10 mouse cellular contexts compared by ENCODE assay signal in the genomic region with DNA sequence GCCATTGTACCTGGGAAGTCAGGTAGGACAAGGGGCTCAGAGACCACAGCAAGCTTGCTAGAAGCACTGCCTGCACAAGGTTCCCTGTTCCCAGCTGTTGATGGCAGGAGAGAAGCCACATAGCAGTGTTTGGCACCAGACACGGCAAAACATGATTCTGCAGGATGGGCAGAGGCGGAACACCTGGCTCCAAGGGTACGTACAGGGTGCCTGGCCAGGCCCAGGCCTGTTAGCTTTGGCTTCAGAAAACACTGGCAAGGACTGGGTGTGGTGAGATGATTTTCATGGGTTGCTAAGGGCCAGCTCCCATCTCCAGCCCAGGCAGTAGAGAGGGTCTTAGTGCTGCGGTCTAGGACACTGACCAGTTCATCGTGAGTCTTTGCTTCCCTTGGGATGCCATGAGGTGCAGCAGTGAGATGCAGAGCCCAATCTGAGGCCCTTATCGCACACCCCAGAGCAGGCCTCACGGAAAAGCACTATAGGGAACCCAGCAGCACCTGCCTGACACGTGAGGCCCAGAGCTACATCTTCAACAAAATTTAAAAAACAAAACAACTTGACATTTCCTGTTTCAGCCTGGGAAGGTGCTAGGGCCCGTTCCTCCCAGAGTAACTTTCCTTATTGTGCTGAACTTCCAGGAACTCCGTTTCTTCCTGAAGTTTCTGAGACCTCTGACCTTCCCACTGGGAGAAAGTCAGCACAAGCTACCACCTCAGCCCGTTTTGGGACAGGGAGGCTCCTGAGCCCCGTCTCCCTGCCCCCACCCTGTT. TPM values are rescaled to one million over a fixed set of nuclear protein-coding genes. Genes with fewer than 3 reads are reported as not detected.
A peak's percentile ranks its signal among the peaks of the same experiment; 100 is the strongest.
DNase-seq lines count a peak whose midpoint lies in the region; ATAC-seq and TF ChIP-seq lines count a peak whose summit lies in the region.
"Had no signal": no experiment of that assay in that cellular context is flagged by ENCODE, and none has a peak within 500 bp of the region (broad histone marks: within the 10 kb centered on the region; RNA-seq: fewer than 3 reads in every experiment).

No protein-coding gene starts in this region.

- peaks cover 10% of the 10 kb centered on the region for H3K9me3 ChIP-seq in forebrain, embryonic 10.5 days
- no peaks in the 10 kb centered on the region; the same call in 1 of the 2 replicates for H3K9me3 ChIP-seq in forebrain, embryonic 11.5 days (ENCODE audit: control insufficient read depth, low read length)
- no peaks in the 10 kb centered on the region for H3K9me3 ChIP-seq in embryonic facial prominence, embryonic 15.5 days (replicated peaks)
- no peaks in the 10 kb centered on the region for H3K9me3 ChIP-seq in liver, postnatal 0 days (ENCODE audit: low read length)

- ATAC-seq in forebrain, embryonic 11.5 days (replicated peaks; ENCODE audit: low FRiP score) = no peak
- no peak for ATAC-seq in embryonic facial prominence, embryonic 15.5 days (ENCODE audit: insufficient number of reproducible peaks, low FRiP score, low TSS enrichment, low read depth)
- no peak for ATAC-seq in liver, postnatal 0 days

- H3K36me3 ChIP-seq in forebrain, embryonic 10.5 days (replicated peaks) = peaks cover 68% of the 10 kb centered on the region
- H3K36me3 ChIP-seq in forebrain, embryonic 11.5 days (ENCODE audit: control insufficient read depth, insufficient read depth, low read length) = no peaks in the 10 kb centered on the region; the same call in 1 of the 2 replicates
- H3K36me3 ChIP-seq in embryonic facial prominence, embryonic 15.5 days = peaks cover 40% of the 10 kb centered on the region
- peaks cover 15% of the 10 kb centered on the region for H3K36me3 ChIP-seq in liver, postnatal 0 days (replicated peaks; ENCODE audit: insufficient read depth, low read length)

- TF ChIP-seq POLR2A in lung, adult 2 months (IDR thresholded peaks at IDR 0.05; ENCODE audit: borderline replicate concordance, extremely low read depth, low read depth, low read length) = no peak

- H3K27ac ChIP-seq in forebrain, embryonic 10.5 days = peak overlapping the region; percentile 71
- H3K27ac ChIP-seq in forebrain, embryonic 11.5 days (ENCODE audit: low read depth, low read length) = no peak overlapping the region
- peak overlapping the region; percentile 66; the same call in 1 of the 2 replicates for H3K27ac ChIP-seq in embryonic facial prominence, embryonic 15.5 days (replicated peaks)
- peak overlapping the region; percentile 98 for H3K27ac ChIP-seq in liver, postnatal 0 days (ENCODE audit: low read depth)

- peaks cover 52% of the 10 kb centered on the region for H3K4me1 ChIP-seq in forebrain, embryonic 10.5 days
- peaks cover 7% of the 10 kb centered on the region; the same call in 1 of the 2 replicates for H3K4me1 ChIP-seq in forebrain, embryonic 11.5 days (replicated peaks; ENCODE audit: control insufficient read depth, insufficient read depth, low read length)
- H3K4me1 ChIP-seq in lung, adult 2 months (ENCODE audit: control insufficient read depth, insufficient read depth, low read length) = peaks cover 12% of the 10 kb centered on the region; the same call in 1 of the 2 replicates
- peaks cover 29% of the 10 kb centered on the region for H3K4me1 ChIP-seq in embryonic facial prominence, embryonic 15.5 days
- H3K4me1 ChIP-seq in liver, postnatal 0 days (ENCODE audit: insufficient read depth) = peaks cover 49% of the 10 kb centered on the region

- TF ChIP-seq EP300 in liver, postnatal 0 days (IDR thresholded peaks at IDR 0.05; ENCODE audit: low read depth) = no peak

- H3K9ac ChIP-seq in forebrain, embryonic 11.5 days (ENCODE audit: low read length) = no peak overlapping the region
- H3K9ac ChIP-seq in embryonic facial prominence, embryonic 15.5 days = no peak overlapping the region
- H3K9ac ChIP-seq in liver, postnatal 0 days (replicated peaks) = peak overlapping the region; percentile 31

- no peak for DNase-seq in forebrain, embryonic 10.5 days (ENCODE audit: extremely low spot score, low spot score)
- no peak for DNase-seq in forebrain, embryonic 11.5 days (ENCODE audit: low spot score)
- peak; percentile 30 for DNase-seq in lung, adult 2 months
- DNase-seq in lung, postnatal 10 days = no peak
- no peak for DNase-seq in liver, postnatal 0 days
- no peak for DNase-seq in ovary, postnatal 36 days (ENCODE audit: low spot score)
- DNase-seq in cerebellum, postnatal 10 days = no peak

- no peaks in the 10 kb centered on the region for H3K27me3 ChIP-seq in forebrain, embryonic 10.5 days (ENCODE audit: poor library complexity, severe bottlenecking)
- no peaks in the 10 kb centered on the region for H3K27me3 ChIP-seq in forebrain, embryonic 11.5 days (ENCODE audit: control insufficient read depth, insufficient read depth, low read length)
- H3K27me3 ChIP-seq in embryonic facial prominence, embryonic 15.5 days = no peaks in the 10 kb centered on the region
- no peaks in the 10 kb centered on the region for H3K27me3 ChIP-seq in liver, postnatal 0 days (ENCODE audit: insufficient read depth, low read length)

- WGBS in forebrain, embryonic 10.5 days = 66% methylated on average over 12 of the region's 12 CpGs
- WGBS in forebrain, embryonic 11.5 days = 65% methylated on average over 12 of the region's 12 CpGs
- 49% methylated on average over 12 of the region's 12 CpGs for WGBS in lung, adult 2 months
- 53% methylated on average over 12 of the region's 12 CpGs for WGBS in embryonic facial prominence, embryonic 15.5 days
- WGBS in liver, postnatal 0 days (ENCODE audit: insufficient replicate concordance) = 37% methylated on average over 12 of the region's 12 CpGs

- H3K4me2 ChIP-seq in forebrain, embryonic 11.5 days (ENCODE audit: low read depth, low read length, severe bottlenecking) = no peak overlapping the region
- H3K4me2 ChIP-seq in embryonic facial prominence, embryonic 15.5 days (replicated peaks) = no peak overlapping the region; the same call in 1 of the 2 replicates
- peak overlapping the region; percentile 45 for H3K4me2 ChIP-seq in liver, postnatal 0 days (ENCODE audit: low read depth, low read length)

- no peak for TF ChIP-seq CTCF in lung, adult 2 months (IDR thresholded peaks at IDR 0.05; ENCODE audit: insufficient read depth, low read length)
- TF ChIP-seq CTCF in liver, postnatal 0 days (IDR thresholded peaks at IDR 0.05; ENCODE audit: low read depth) = no peak

- H3K4me3 ChIP-seq in forebrain, embryonic 10.5 days = no peak overlapping the region
- no peak overlapping the region for H3K4me3 ChIP-seq in forebrain, embryonic 11.5 days (ENCODE audit: low read depth, low read length)
- no peak overlapping the region for H3K4me3 ChIP-seq in lung, adult 2 months (replicated peaks; ENCODE audit: extremely low read depth, low read depth, low read length)
- H3K4me3 ChIP-seq in embryonic facial prominence, embryonic 15.5 days (replicated peaks) = no peak overlapping the region
- no peak overlapping the region for H3K4me3 ChIP-seq in liver, postnatal 0 days (ENCODE audit: low read depth, low read length)

RNA-seq across cellular contexts. Expression of a gene that starts 1.5 kb away (rescaled TPM):
- polyA plus RNA-seq in forebrain, embryonic 10.5 days (2016; fragmentation: Nextera tagmentation; extraction: Ambion mirVana) = 140 and 154 TPM in 2 replicates
- polyA plus RNA-seq in forebrain, embryonic 11.5 days (2014; fragmentation: Nextera tagmentation; extraction: Ambion mirVana) = 125 and 152 TPM in 2 replicates
- polyA plus RNA-seq in lung, adult 2 months (2012; rRNA removed) = 815 and 1,134 TPM in 2 replicates
- polyA plus RNA-seq in embryonic facial prominence, embryonic 15.5 days (2015; fragmentation: Nextera tagmentation; extraction: Ambion mirVana) = 442 and 474 TPM in 2 replicates
- polyA plus RNA-seq in liver, postnatal 0 days (2015; fragmentation: Nextera tagmentation; extraction: Ambion mirVana) = 20,006 and 20,209 TPM in 2 replicates

RNA-seq across cellular contexts. Expression of a gene that starts 8.0 kb away (rescaled TPM):
- 2.3 TPM in 2 replicates for polyA plus RNA-seq in forebrain, embryonic 10.5 days (2016; fragmentation: Nextera tagmentation; extraction: Ambion mirVana)
- polyA plus RNA-seq in forebrain, embryonic 11.5 days (2014; fragmentation: Nextera tagmentation; extraction: Ambion mirVana) = 1.00 and 2.0 TPM in 2 replicates
- polyA plus RNA-seq in lung, adult 2 months (2012; rRNA removed) = 25.9 and 29.2 TPM in 2 replicates
- polyA plus RNA-seq in embryonic facial prominence, embryonic 15.5 days (2015; fragmentation: Nextera tagmentation; extraction: Ambion mirVana) = 38.9 and 45.8 TPM in 2 replicates
- 5,234 and 5,457 TPM in 2 replicates for polyA plus RNA-seq in liver, postnatal 0 days (2015; fragmentation: Nextera tagmentation; extraction: Ambion mirVana)

RNA-seq across cellular contexts. Expression of a gene that starts 14.8 kb away (rescaled TPM):
- polyA plus RNA-seq in forebrain, embryonic 10.5 days (2016; fragmentation: Nextera tagmentation; extraction: Ambion mirVana) = 187 and 205 TPM in 2 replicates
- 160 and 171 TPM in 2 replicates for polyA plus RNA-seq in forebrain, embryonic 11.5 days (2014; fragmentation: Nextera tagmentation; extraction: Ambion mirVana)
- 46.0 and 51.3 TPM in 2 replicates for polyA plus RNA-seq in lung, adult 2 months (2012; rRNA removed)
- polyA plus RNA-seq in embryonic facial prominence, embryonic 15.5 days (2015; fragmentation: Nextera tagmentation; extraction: Ambion mirVana) = 146 and 148 TPM in 2 replicates
- 81.5 and 83.6 TPM in 2 replicates for polyA plus RNA-seq in liver, postnatal 0 days (2015; fragmentation: Nextera tagmentation; extraction: Ambion mirVana)

RNA-seq across cellular contexts. Expression of a gene that starts 19.2 kb away (rescaled TPM):
- polyA plus RNA-seq in forebrain, embryonic 10.5 days (2016; fragmentation: Nextera tagmentation; extraction: Ambion mirVana) = not detected in 2 replicates
- not detected in 2 replicates for polyA plus RNA-seq in forebrain, embryonic 11.5 days (2014; fragmentation: Nextera tagmentation; extraction: Ambion mirVana)
- polyA plus RNA-seq in lung, adult 2 months (2012; rRNA removed) = 1.1 and 1.4 TPM in 2 replicates
- 0.16 TPM in 1 of 2 replicates, not detected in the other for polyA plus RNA-seq in embryonic facial prominence, embryonic 15.5 days (2015; fragmentation: Nextera tagmentation; extraction: Ambion mirVana)
- 2,808 and 2,914 TPM in 2 replicates for polyA plus RNA-seq in liver, postnatal 0 days (2015; fragmentation: Nextera tagmentation; extraction: Ambion mirVana)
- polyA plus RNA-seq: brain, embryonic 14.5 days; forebrain, embryonic 14.5 days had no signal

RNA-seq across cellular contexts. Expression of a gene that starts 19.3 kb away (rescaled TPM):
- polyA plus RNA-seq in forebrain, embryonic 10.5 days (2016; fragmentation: Nextera tagmentation; extraction: Ambion mirVana) = not detected in 2 replicates
- not detected in 2 replicates for polyA plus RNA-seq in forebrain, embryonic 11.5 days (2014; fragmentation: Nextera tagmentation; extraction: Ambion mirVana)
- polyA plus RNA-seq in lung, adult 2 months (2012; rRNA removed) = not detected in 2 replicates
- not detected in 2 replicates for polyA plus RNA-seq in embryonic facial prominence, embryonic 15.5 days (2015; fragmentation: Nextera tagmentation; extraction: Ambion mirVana)
- polyA plus RNA-seq in liver, postnatal 0 days (2015; fragmentation: Nextera tagmentation; extraction: Ambion mirVana) = 187 and 234 TPM in 2 replicates
- polyA plus RNA-seq: brain, embryonic 14.5 days; forebrain, embryonic 14.5 days had no signal

Comparison
In these comparisons a context has a peak if more than half of its experiments do, and no peak if none do; other contexts are left out.
1. RNA of a gene that starts 1.5 kb away (polyA plus RNA-seq): 20,006 to 20,209 TPM in liver, postnatal 0 days; 815 to 1,134 TPM in lung, adult 2 months, 442 to 474 TPM in embryonic facial prominence, embryonic 15.5 days, 140 to 154 TPM in forebrain, embryonic 10.5 days and 125 to 152 TPM in forebrain, embryonic 11.5 days; every median in the first group is over 10 times any median in the second.
2. RNA of a gene that starts 8.0 kb away (polyA plus RNA-seq): 5,234 to 5,457 TPM in liver, postnatal 0 days; 38.9 to 45.8 TPM in embryonic facial prominence, embryonic 15.5 days, 25.9 to 29.2 TPM in lung, adult 2 months, 2.3 TPM in forebrain, embryonic 10.5 days and 1.00 to 2.0 TPM in forebrain, embryonic 11.5 days; every median in the first group is over 100 times any median in the second.